Mouse (Mus musculus) forebrain, embryonic 12.5 days (tissue): Measurements from ENCODE around the gene Nfkb1. TPM values are rescaled to one million over a fixed set of nuclear protein-coding genes. Genes with fewer than 3 reads are reported as not detected.

Experiments used
- ATAC-seq: fragments of 200-750 bp; cut with Nextera tagmentation; 2 replicates; pipeline ENCODE4 v1.8.0; 2017; ENCODE audit warnings: moderate TSS enrichment; ENCODE audit not compliant: low FRiP score
- H3K27ac ChIP-seq: fragments of 300-500 bp; sonication (generic); 2 replicates; pipeline ENCODE4 v1.5.1; 2016; ENCODE audit warnings: mild to moderate bottlenecking
- H3K27me3 ChIP-seq: fragments of 300-500 bp; sonication (generic); 2 replicates; pipeline ENCODE4 v1.6.1; 2016; ENCODE audit warnings: mild to moderate bottlenecking
- H3K36me3 ChIP-seq: fragments of 300-500 bp; sonication (generic); replicated peaks from 2 replicates; pipeline ENCODE4 v1.6.1; 2016; ENCODE audit warnings: mild to moderate bottlenecking
- H3K4me1 ChIP-seq: fragments of 300-500 bp; sonication (generic); 2 replicates; pipeline ENCODE4 v1.6.1; 2016
- H3K4me2 ChIP-seq: fragments of 300-500 bp; sonication (generic); 2 replicates; pipeline ENCODE4 v1.6.1; 2016; ENCODE audit warnings: mild to moderate bottlenecking, moderate library complexity
- H3K4me3 ChIP-seq: fragments of 300-500 bp; sonication (generic); replicated peaks from 2 replicates; pipeline ENCODE4 v1.5.1; 2016; ENCODE audit warnings: mild to moderate bottlenecking
- H3K9ac ChIP-seq: fragments of 300-500 bp; sonication (generic); 2 replicates; pipeline ENCODE4 v1.6.1; 2016; ENCODE audit warnings: mild to moderate bottlenecking
- H3K9me3 ChIP-seq: fragments of 300-500 bp; sonication (generic); 2 replicates; pipeline ENCODE4 v1.6.1; 2016
- WGBS: fragments of 180-500 bp; shearing (Covaris S2); methylation state at CpG from one replicate; pipeline ENCODE4 v1.1.7; 2016; 5-methylcytosine and 5-hydroxymethylcytosine counted together
- polyA plus RNA-seq: library from polyadenylated mRNA; unstranded; fragments of >200 nt; fragmentation: Nextera tagmentation; extraction: Ambion mirVana; gene quantifications from 2 replicates; pipeline ENCODE4 v1.2.1, GENCODE M21; 2016

Nfkb1 gene
- polyA plus RNA-seq, 1 experiment from 2014 or later: 9.7 TPM

DNA sequence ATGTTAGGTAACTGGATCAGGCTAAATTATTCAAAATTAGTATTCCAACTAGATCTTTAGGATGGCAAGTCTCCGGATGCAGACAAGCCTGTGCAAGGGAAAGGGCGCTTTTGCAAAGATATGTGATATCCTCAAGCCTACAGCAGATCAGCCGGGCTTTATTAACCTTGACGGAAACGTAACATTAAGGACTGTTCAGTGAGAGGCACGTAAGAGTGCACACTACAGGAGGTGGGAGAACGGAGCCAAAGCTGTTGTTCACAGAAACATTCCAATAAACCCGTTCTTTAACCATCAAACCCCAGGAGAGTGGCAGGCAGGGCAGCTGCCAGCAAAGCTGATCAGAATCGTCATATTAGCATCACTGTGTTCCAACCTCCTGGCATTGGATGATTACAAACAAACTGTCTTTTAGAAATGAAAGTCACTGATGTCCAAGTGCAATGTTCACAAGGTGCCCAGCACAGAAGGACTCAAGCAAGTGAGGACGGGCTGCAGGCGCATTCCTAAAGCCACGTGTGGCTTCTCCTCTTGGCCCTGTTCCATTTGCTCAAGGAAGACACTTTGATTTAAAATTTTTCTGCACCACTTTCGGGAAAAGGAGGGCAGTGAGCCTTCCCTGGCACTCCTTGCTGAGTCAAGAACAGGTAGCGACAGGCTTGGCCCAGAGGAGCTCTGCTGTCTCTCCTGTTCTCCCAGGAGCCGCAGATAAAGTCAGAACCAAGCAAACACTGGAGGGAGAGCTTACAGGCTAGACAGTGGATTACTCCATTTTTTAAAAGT lies 40.4 kb downstream of the Nfkb1 start:
- H3K9ac ChIP-seq: no peak overlapping the region
- H3K9me3 ChIP-seq: no peaks in the 10 kb centered on the region
- no peak overlapping the region for H3K27ac ChIP-seq
- WGBS: 81% methylated on average over 15 of the region's 15 CpGs
- peaks cover 10% of the 10 kb centered on the region; the same call in 1 of the 2 replicates for H3K36me3 ChIP-seq
- H3K4me3 ChIP-seq: no peak overlapping the region
- no peaks in the 10 kb centered on the region for H3K27me3 ChIP-seq
- ATAC-seq: no peak
- no peak overlapping the region for H3K4me2 ChIP-seq
- H3K4me1 ChIP-seq: no peaks in the 10 kb centered on the region

DNA sequence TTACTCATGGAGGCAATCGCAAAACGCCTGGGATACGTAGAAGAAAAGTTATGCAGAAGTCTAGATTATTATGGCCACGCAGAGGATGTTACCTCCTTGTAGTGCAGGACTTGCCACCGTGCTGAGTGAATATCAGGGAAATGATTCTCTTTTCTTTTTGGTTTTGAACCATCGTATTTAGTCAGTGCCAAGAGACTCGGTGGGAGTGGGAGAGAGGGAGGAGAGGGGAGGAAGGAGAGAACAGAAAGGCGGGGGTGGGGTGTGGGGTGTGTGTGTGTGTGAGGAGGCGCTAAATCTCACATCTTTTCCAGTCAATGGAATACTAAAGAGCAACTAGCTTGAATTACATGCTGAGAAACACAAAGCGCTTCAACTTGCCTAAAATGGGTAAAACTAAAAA lies 41.5 kb downstream of the Nfkb1 start:
- Histone ChIP-seq H3K27ac (no peak overlapping the region), H3K9me3 (no peaks in the 10 kb centered on the region), H3K4me3 (no peak overlapping the region), H3K4me1 (no peaks in the 10 kb centered on the region), H3K36me3 (peaks cover 10% of the 10 kb centered on the region; the same call in 1 of the 2 replicates), H3K4me2 (no peak overlapping the region), H3K27me3 (no peaks in the 10 kb centered on the region), H3K9ac (no peak overlapping the region)
- 85% methylated on average over 10 of the region's 10 CpGs for WGBS
- no peak for ATAC-seq

DNA sequence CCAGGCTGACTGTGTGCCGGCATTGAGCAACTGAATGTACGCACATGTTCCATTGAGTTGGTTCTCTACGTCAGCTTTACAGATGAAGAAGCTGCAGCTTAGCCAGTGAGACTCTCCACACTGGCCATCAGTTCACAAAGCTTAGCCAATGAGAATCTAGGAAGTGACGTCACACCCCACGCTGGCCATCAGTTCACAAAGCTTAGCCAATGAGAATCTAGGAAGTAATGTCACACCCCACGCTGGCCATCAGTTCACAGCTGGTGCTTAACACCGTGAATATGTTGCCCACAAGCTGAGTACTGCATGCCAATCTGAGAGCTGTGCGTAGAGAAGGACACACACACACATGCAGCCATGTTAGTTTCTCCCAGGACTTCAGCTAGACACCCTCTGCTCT lies 42.8 kb downstream of the Nfkb1 start:
- Histone ChIP-seq H3K27ac (no peak overlapping the region), H3K4me3 (no peak overlapping the region), H3K9me3 (no peaks in the 10 kb centered on the region), H3K4me2 (no peak overlapping the region), H3K36me3 (0 out of 2 replicates have a peak, but pooled peaks cover 10% of the 10 kb centered on the region), H3K4me1 (no peaks in the 10 kb centered on the region), H3K9ac (no peak overlapping the region), H3K27me3 (no peaks in the 10 kb centered on the region)
- no peak for ATAC-seq
- WGBS: 89% methylated on average over 8 of the region's 8 CpGs

DNA sequence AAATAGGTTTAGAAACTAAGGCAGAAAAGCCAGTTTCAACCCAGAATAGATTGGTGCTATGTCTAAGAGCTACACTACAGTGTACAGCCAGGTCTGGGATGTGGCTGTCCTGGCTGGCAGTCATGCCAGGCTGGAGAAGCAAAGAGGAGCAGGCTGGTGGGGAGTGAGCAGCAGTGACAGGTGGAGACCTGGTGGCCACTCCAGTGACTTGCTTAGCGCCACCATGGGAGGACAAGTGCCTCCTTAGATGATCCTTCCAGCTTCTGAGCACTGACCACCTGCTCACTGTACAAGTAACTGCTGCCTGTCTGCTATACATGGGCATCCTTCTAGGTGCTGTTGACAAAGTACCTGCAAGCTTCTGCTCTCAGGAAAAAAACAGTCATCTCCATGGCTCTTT lies 44.7 kb downstream of the Nfkb1 start:
- Histone ChIP-seq H3K9ac (no peak overlapping the region), H3K9me3 (no peaks in the 10 kb centered on the region), H3K4me3 (no peak overlapping the region), H3K4me2 (no peak overlapping the region), H3K4me1 (no peaks in the 10 kb centered on the region), H3K27me3 (no peaks in the 10 kb centered on the region), H3K36me3 (no peaks in the 10 kb centered on the region), H3K27ac (no peak overlapping the region)
- WGBS: 95% methylated on average over 1 of the region's 1 CpGs
- no peak for ATAC-seq

DNA sequence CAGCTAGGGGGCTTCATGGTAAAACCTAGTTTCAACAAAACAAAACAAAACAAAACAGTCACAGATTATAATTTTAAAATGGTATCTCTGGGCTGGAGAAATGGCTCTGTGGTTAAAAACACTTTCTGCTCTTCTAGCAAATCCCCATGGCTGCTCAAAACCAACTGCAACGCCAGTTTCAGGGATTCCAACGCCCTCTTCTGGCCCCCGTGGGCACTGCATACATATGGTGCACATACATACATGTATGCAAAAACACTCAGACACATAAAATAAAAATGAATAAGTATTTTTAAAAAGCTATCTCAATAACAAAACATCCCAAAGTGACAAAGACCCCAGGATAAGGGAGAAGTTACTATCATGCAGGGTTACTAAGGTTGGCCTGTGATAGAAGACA lies 46.4 kb downstream of the Nfkb1 start:
- WGBS: 89% methylated on average over 3 of the region's 3 CpGs
- Histone ChIP-seq H3K27ac (no peak overlapping the region), H3K36me3 (no peaks in the 10 kb centered on the region), H3K9me3 (no peaks in the 10 kb centered on the region), H3K4me2 (no peak overlapping the region), H3K4me3 (no peak overlapping the region), H3K9ac (no peak overlapping the region), H3K4me1 (no peaks in the 10 kb centered on the region), H3K27me3 (no peaks in the 10 kb centered on the region)
- no peak for ATAC-seq

DNA sequence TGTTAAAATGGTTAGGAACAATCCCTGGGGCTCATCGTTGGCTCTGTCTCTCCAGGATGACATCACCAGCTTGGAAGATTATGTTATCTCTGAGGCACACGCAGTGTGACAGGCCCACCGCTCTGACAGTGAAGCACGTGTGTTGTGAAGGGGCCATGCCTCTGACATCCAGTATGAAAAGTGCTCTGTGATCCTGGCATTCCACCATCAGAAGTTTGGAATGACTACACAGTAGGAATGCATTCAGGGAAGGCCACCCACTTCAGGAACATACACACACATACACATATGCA lies 49.8 kb downstream of the Nfkb1 start:
- 94% methylated on average over 4 of the region's 4 CpGs for WGBS
- Histone ChIP-seq H3K27ac (no peak overlapping the region), H3K9me3 (no peaks in the 10 kb centered on the region), H3K27me3 (no peaks in the 10 kb centered on the region), H3K4me1 (peaks cover 2% of the 10 kb centered on the region; the same call in 1 of the 2 replicates), H3K9ac (no peak overlapping the region), H3K4me2 (no peak overlapping the region), H3K36me3 (no peaks in the 10 kb centered on the region), H3K4me3 (no peak overlapping the region)
- ATAC-seq: no peak

DNA sequence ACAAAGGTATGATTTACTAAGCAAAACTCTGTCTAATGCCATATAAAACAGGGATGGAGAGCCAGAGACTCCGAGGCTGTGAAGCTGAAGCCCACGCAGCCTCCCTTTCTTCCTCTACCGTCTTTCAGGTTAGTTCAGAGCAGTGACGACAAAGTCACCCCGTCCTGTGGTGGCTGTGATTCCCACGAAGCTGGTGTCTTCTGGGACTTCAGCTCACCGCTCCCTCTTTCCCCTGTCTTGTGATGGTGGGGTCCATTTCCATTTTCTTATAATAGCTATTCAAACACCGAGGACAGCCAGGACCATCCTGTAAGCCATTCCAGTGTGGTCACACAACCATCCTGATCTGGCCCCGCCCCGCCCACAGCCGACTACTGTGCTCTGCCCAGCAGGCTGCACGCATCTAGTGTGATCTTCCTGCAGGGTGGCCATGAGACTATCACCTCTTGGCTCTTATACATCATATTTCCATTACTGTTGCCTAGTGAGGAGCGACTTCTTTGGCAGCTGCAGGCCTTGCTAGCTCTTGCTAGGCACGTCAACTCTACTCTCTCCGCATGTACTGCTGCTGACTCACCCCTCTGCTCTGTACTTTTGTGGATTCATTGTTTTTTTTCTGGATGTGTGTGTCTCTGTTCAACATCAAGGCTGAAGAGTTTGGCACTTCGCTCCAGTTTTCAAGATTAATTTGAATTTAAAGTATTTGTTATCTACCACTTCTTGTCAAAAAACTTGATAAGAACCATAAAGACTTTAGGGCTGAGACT lies 50.3 kb downstream of the Nfkb1 start:
- 91% methylated on average over 16 of the region's 16 CpGs for WGBS
- H3K27me3 ChIP-seq: no peaks in the 10 kb centered on the region

DNA sequence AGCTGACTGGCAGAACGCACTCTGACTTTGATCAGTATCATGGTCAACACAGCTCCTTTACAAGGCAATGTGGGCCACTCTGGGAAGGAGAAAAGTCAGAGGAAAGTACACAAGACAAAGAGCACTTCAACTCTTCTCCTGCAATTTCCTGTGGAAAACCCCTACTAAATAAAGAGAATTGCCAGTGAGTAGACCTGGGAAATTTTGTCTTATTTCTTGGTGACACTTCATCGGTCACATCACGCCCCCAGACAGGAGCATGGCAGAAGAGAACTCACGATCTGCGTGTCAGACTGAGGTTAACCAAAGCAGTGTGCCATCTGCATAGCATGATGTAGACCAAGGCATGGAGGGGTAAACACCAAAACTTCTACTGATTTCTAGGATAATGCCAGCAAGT lies 51.1 kb downstream of the Nfkb1 start:
- no peak overlapping the region for H3K27ac ChIP-seq
- no peaks in the 10 kb centered on the region for H3K9me3 ChIP-seq
- H3K27me3 ChIP-seq: no peaks in the 10 kb centered on the region
- no peaks in the 10 kb centered on the region for H3K36me3 ChIP-seq
- no peak overlapping the region for H3K9ac ChIP-seq
- no peak for ATAC-seq
- no peak overlapping the region for H3K4me2 ChIP-seq
- H3K4me3 ChIP-seq: no peak overlapping the region
- 94% methylated on average over 5 of the region's 5 CpGs for WGBS
- H3K4me1 ChIP-seq: peaks cover 5% of the 10 kb centered on the region; the same call in 1 of the 2 replicates

More for the DNA sequence above, 50.3 kb downstream of the Nfkb1 start:
- Histone ChIP-seq H3K27ac (no peak overlapping the region), H3K9ac (no peak overlapping the region), H3K4me3 (no peak overlapping the region), H3K36me3 (no peaks in the 10 kb centered on the region), H3K4me2 (no peak overlapping the region), H3K4me1 (peaks cover 5% of the 10 kb centered on the region; the same call in 1 of the 2 replicates), H3K9me3 (no peaks in the 10 kb centered on the region)
- ATAC-seq: no peak

DNA sequence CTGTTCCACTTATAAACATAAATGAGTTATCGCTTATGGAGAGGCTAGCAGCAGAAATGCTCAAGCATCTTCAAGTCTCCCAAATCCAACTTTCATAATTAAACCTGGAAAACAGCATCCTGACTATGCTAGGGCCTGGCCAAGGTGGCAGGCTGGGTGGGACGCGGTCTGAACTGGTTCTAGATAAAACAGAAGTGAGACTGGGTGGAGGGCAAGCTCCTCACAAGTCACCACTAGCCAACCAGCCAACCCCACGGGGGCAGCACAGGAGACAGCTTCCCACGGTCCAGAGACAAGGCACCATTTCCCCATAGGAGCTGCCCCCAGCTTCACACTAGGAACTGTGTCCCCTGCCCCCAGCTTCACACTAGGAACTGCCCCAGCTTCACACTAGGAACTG lies 53.8 kb downstream of the Nfkb1 start:
- WGBS: 87% methylated on average over 5 of the region's 5 CpGs
- no peak overlapping the region for H3K4me3 ChIP-seq
- no peak overlapping the region for H3K9ac ChIP-seq
- peaks cover 5% of the 10 kb centered on the region; the same call in 1 of the 2 replicates for H3K4me1 ChIP-seq
- no peak overlapping the region for H3K4me2 ChIP-seq
- ATAC-seq: no peak
- no peaks in the 10 kb centered on the region for H3K36me3 ChIP-seq
- no peak overlapping the region for H3K27ac ChIP-seq
- no peaks in the 10 kb centered on the region for H3K9me3 ChIP-seq
- H3K27me3 ChIP-seq: no peaks in the 10 kb centered on the region

DNA sequence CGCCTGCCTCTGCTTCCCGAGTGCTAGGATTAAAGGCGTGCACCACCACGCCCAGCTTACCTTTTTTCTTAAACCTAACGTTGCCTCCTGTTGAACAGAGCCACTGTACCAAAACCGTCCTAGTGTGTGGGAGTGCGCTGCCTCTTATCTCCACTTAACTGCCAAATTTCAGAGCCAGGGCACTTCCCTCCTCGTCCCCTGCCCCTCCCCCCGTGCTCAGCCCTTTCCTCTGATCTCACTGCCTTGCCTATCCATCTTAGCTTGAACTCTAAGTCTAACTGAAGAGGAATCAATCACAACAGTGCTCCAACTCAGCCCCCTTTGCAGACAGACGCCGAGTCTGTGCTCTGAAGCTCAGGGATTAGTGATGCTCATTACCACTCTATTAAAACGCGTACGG lies 54.9 kb downstream of the Nfkb1 start:
- Histone ChIP-seq H3K27ac (no peak overlapping the region), H3K4me3 (no peak overlapping the region), H3K9ac (no peak overlapping the region), H3K4me1 (peaks cover 5% of the 10 kb centered on the region; the same call in 1 of the 2 replicates), H3K27me3 (no peaks in the 10 kb centered on the region), H3K36me3 (no peaks in the 10 kb centered on the region), H3K4me2 (no peak overlapping the region), H3K9me3 (no peaks in the 10 kb centered on the region)
- 51% methylated on average over 14 of the region's 14 CpGs for whole genome bisulfite sequencing
- no peak for ATAC-seq

DNA sequence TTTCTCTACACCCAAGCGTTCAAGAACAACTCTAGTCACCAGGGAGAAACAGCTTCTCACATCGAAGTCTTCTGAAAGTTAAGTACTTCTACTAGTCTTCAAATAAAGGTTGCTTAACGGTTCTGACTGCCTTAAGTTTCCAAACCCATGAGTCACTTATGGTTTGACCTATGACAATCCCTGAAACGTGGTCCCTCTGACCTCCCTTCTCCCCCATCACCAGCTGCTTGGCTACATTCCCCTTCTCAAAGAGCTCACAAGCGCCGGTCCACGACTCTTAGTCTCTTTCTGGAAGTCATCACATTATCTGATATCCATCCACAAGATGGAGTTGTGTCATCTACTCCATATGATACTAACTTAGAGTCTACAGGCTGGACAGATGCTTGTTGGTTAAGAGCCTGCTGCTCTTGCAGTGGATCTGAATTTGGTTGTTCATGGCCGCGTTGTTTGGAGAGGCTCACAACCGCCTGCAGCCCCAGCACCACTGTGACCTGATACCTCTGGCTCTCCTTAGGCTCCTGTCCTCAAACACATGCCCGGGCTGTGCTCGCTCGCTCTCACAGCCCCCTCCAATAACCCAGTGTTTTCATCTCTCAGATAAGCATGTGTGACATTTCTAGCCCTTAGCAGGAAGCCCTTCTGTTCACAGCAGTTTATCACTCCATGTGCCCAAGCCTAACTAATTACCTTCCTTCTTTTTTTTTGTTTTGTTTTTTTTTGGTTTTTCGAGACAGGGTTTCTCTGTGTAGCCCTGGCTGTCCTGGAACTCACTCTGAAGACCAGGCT lies 55.5 kb downstream of the Nfkb1 start:
- Histone ChIP-seq H3K9me3 (no peaks in the 10 kb centered on the region), H3K27ac (no peak overlapping the region), H3K4me1 (peaks cover 5% of the 10 kb centered on the region; the same call in 1 of the 2 replicates), H3K27me3 (no peaks in the 10 kb centered on the region), H3K4me2 (no peak overlapping the region), H3K4me3 (no peak overlapping the region), H3K9ac (no peak overlapping the region), H3K36me3 (no peaks in the 10 kb centered on the region)
- no peak for ATAC-seq
- WGBS: 92% methylated on average over 14 of the region's 14 CpGs

DNA sequence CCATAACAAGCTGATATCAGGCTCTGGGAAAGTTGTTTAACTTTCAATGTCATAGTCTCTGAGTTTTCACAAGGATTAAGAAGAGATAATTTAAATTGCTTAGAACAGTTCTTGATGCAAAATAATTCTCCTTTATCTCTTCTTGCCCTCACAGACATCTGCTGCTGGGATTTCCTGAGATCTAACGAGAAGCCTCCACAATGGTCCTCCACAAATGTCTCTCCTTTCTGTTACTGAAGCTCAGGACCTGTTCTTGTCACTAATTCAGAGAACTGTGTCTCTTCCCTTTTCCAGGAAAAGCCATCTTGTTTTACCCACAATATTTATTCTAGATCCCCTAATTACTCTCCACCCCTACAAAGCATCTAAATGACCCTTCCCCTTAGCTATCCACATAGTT lies 56.3 kb downstream of the Nfkb1 start:
- H3K4me3 ChIP-seq: no peak overlapping the region
- H3K4me1 ChIP-seq: peaks cover 5% of the 10 kb centered on the region; the same call in 1 of the 2 replicates
- H3K9me3 ChIP-seq: no peaks in the 10 kb centered on the region
- no peaks in the 10 kb centered on the region for H3K36me3 ChIP-seq
- no peak overlapping the region for H3K9ac ChIP-seq
- H3K27me3 ChIP-seq: no peaks in the 10 kb centered on the region
- no peak for ATAC-seq
- no peak overlapping the region for H3K27ac ChIP-seq
- H3K4me2 ChIP-seq: no peak overlapping the region
- WGBS: 74% methylated on average over 1 of the region's 1 CpGs
